ENCODE assay signal across 22 mouse cellular contexts in the genomic region with DNA sequence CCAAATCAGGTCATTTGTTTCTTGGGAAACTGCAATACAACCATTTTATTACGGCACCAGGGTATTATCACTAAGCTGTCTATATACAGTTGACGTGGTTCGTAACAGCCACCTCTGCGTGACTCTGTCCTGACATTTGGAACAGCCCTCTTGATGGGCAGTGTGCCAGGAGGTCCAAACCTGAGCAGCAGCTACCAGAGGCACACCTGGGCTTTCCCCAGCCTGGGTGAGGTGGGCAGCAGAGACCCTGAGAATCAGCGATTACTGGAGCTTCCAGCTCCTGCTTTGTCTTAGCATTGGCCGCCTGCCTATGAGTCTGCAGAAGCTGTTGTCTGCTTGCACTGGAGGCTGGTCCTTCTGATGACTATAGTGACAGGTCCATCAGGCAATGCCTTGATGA. TPM values are rescaled to one million over a fixed set of nuclear protein-coding genes. Genes with fewer than 3 reads are reported as not detected.
"Had no signal": no experiment of that assay in that cellular context is flagged by ENCODE, and none has a peak within 500 bp of the region (broad histone marks: within the 10 kb centered on the region; RNA-seq: fewer than 3 reads in every experiment).

No protein-coding gene starts in this region.

- H3K36me3 ChIP-seq: midbrain, embryonic 12.5 days; midbrain, embryonic 15.5 days; neural tube, embryonic 12.5 days had no signal

- H3K4me2 ChIP-seq: limb, embryonic 12.5 days; limb, embryonic 15.5 days; liver, embryonic 11.5 days; lung, embryonic 14.5 days; midbrain, embryonic 12.5 days; midbrain, embryonic 15.5 days; neural tube, embryonic 12.5 days; neural tube, embryonic 15.5 days had no signal

- H3K27me3 ChIP-seq: limb, embryonic 12.5 days; limb, embryonic 15.5 days; midbrain, embryonic 12.5 days; midbrain, embryonic 15.5 days; neural tube, embryonic 12.5 days; neural tube, embryonic 15.5 days had no signal

- ATAC-seq: lung, postnatal 0 days; midbrain, embryonic 15.5 days had no signal

- DNase-seq: kidney, adult 8-10 months; kidney, postnatal 14 days; kidney, postnatal 4 days; left cerebral cortex, postnatal 4 days; liver, postnatal 0 days; lung, embryonic 14.5 days; right cerebral cortex, adult 18-20 months; right cerebral cortex, postnatal 25 days; thymus, adult 2 months; thymus, postnatal 14 days had no signal

- H3K4me3 ChIP-seq: limb, embryonic 12.5 days; limb, embryonic 15.5 days; midbrain, embryonic 12.5 days; midbrain, embryonic 15.5 days; neural tube, embryonic 12.5 days; neural tube, embryonic 15.5 days had no signal

- H3K9ac ChIP-seq: limb, embryonic 12.5 days; limb, embryonic 15.5 days; liver, embryonic 14.5 days; liver, postnatal 0 days; lung, embryonic 14.5 days; midbrain, embryonic 12.5 days; midbrain, embryonic 15.5 days; neural tube, embryonic 12.5 days; neural tube, embryonic 15.5 days had no signal

- H3K27ac ChIP-seq: limb, embryonic 12.5 days; limb, embryonic 15.5 days; liver, embryonic 14.5 days; macrophage; midbrain, embryonic 12.5 days; midbrain, embryonic 15.5 days; neural tube, embryonic 12.5 days; neural tube, embryonic 15.5 days; stomach, postnatal 0 days had no signal

- H3K4me1 ChIP-seq: limb, embryonic 15.5 days; midbrain, embryonic 12.5 days; midbrain, embryonic 15.5 days; neural tube, embryonic 15.5 days had no signal

- H3K9me3 ChIP-seq: limb, embryonic 12.5 days; limb, embryonic 15.5 days; midbrain, embryonic 12.5 days; midbrain, embryonic 15.5 days; neural tube, embryonic 12.5 days; neural tube, embryonic 15.5 days had no signal

RNA-seq across cellular contexts. Expression of a gene that starts 58.9 kb away (rescaled TPM):
- total RNA-seq: megakaryocyte, adult 5-6 weeks had no signal
- polyA plus RNA-seq: macrophage had no signal
